Mouse (Mus musculus): ENCODE results near the gene Cyb561d1. TPM values are rescaled to one million over a fixed set of nuclear protein-coding genes. Genes with fewer than 3 reads are reported as not detected.

The Cyb561d1 gene
- total RNA-seq (2012; rRNA removed) (2.4 and 2.6 TPM in 2 replicates), total RNA-seq (2014; rRNA removed) (2.0 and 2.2 TPM in 2 replicates), polyA plus RNA-seq (2012; ENCODE audit: insufficient read length, low read depth) (4.0 and 4.1 TPM in 2 replicates)

- dilution Hi-C loops (cut with MboI; ENCODE audit: extremely low pct_ligation_motif_present, extremely low pct_unique_long_range_greater_than_20kb, low sequenced_read_pairs) (no loop called here), in situ Hi-C loops (cut with MboI; ENCODE audit: low pct_ligation_motif_present, low pct_unique_long_range_greater_than_20kb, low sequenced_read_pairs) (no loop called here)
- Histone ChIP-seq H3K4me3 (replicated peaks in 1 of 3; ENCODE audit: low read depth in 2 of 3, low read length in 2 of 3, poor library complexity in 1 of 3) (peak within 1 kb of the TSS; percentile 72 to 84 (median 73)), H3K9ac (ENCODE audit: insufficient read depth, low read depth) (peak within 1 kb of the TSS; percentile 74), H3K4me1 (ENCODE audit: control insufficient read depth in 1 of 2, insufficient read depth in 2 of 2) (peaks cover 9 to 35% of the 10 kb centered on the region in 2 experiments), H3K4me2 (ENCODE audit: insufficient read depth, low read depth, poor library complexity, severe bottlenecking) (peak within 1 kb of the TSS; percentile 70), H3K9me3 (replicated peaks; ENCODE audit: low read length) (no peaks in the 10 kb centered on the region), H3K27me3 (replicated peaks) (no peaks in the 10 kb centered on the region), H3K79me2 (replicated peaks; ENCODE audit: control insufficient read depth, extremely low read depth, insufficient read depth, poor library complexity, severe bottlenecking) (no peaks in the 10 kb centered on the region; the same call in 1 of the 2 replicates), H3K36me3 (replicated peaks in 1 of 2; ENCODE audit: control insufficient read depth in 1 of 2, insufficient read depth in 1 of 2, low read length in 1 of 2) (peaks cover 19 to 76% of the 10 kb centered on the region in 2 experiments), H3K27ac (ENCODE audit: insufficient read depth, low read depth) (peak within 1 kb of the TSS; percentile 74)
- peak; percentile 96 for DNase-seq (ENCODE audit: extremely low read depth)
- TF ChIP-seq ZNF384 (IDR thresholded peaks at IDR 0.05; ENCODE audit: low read depth, low read length) (no peak), CHD2 (IDR thresholded peaks at IDR 0.05; ENCODE audit: low read length) (no peak), E2F4 (IDR thresholded peaks at IDR 0.05; ENCODE audit: insufficient replicate concordance, low read depth, low read length) (peak; percentile 15; the same call in 1 of the 2 replicates), POLR2AphosphoS2 (IDR thresholded peaks at IDR 0.05; ENCODE audit: low read depth, low read length) (peak; percentile 69; the same call in 1 of the 2 replicates), NELFE (IDR thresholded peaks at IDR 0.05; ENCODE audit: low read depth, low read length) (no peak; the same call in 1 of the 2 replicates), MAFK (IDR thresholded peaks at IDR 0.05; ENCODE audit: insufficient replicate concordance, low read length) (no peak; the same call in 1 of the 2 replicates), HCFC1 (IDR thresholded peaks at IDR 0.05; ENCODE audit: low read depth, low read length) (peak; percentile 58; the same call in 1 of the 2 replicates), SIN3A (IDR thresholded peaks at IDR 0.05; ENCODE audit: low read length) (peak; percentile 46), ZC3H11A (IDR thresholded peaks at IDR 0.05; ENCODE audit: low read depth, low read length) (no peak), NRF1 (IDR thresholded peaks at IDR 0.05; ENCODE audit: low read depth, low read length) (peak; percentile 31; the same call in 1 of the 2 replicates), CTCF (conservative IDR thresholded peaks at IDR 0.05 in 1 of 2, IDR thresholded peaks at IDR 0.05 in 1 of 2; ENCODE audit: low read depth in 2 of 2, low read length in 2 of 2) (peak; percentile 8 to 75; a peak in 2 of 4 replicates), PAX5 (IDR thresholded peaks at IDR 0.05; ENCODE audit: low read length) (no peak), MXI1 (IDR thresholded peaks at IDR 0.05; ENCODE audit: low read depth, low read length) (no peak; the same call in none of the 2 replicates), GABPA (IDR thresholded peaks at IDR 0.05; ENCODE audit: insufficient replicate concordance, low read depth, low read length) (no peak), ZMIZ1 (IDR thresholded peaks at IDR 0.05; ENCODE audit: low read depth, low read length) (no peak; the same call in 1 of the 2 replicates), RAD21 (IDR thresholded peaks at IDR 0.05; ENCODE audit: low read depth, low read length) (no peak; the same call in 1 of the 2 replicates), TCF12 (IDR thresholded peaks at IDR 0.05; ENCODE audit: low read depth, low read length) (peak; percentile 68), ETS1 (conservative IDR thresholded peaks at IDR 0.05; ENCODE audit: low read depth, low read length) (peak; percentile 67; the same call in 1 of the 2 replicates), MAX (IDR thresholded peaks at IDR 0.05; ENCODE audit: low read length) (peak; percentile 40; the same call in 1 of the 2 replicates), SMC3 (IDR thresholded peaks at IDR 0.05; ENCODE audit: low read depth, low read length) (peak; percentile 30), RCOR1 (conservative IDR thresholded peaks at IDR 0.05; ENCODE audit: low read depth, low read length) (0 out of 2 replicates have a peak, but pooled peaks have one; percentile 57), JUND (conservative IDR thresholded peaks at IDR 0.05; ENCODE audit: low read depth, low read length) (no peak), CHD1 (IDR thresholded peaks at IDR 0.05; ENCODE audit: low read depth, low read length) (no peak), IRF4 (IDR thresholded peaks at IDR 0.05; ENCODE audit: low read depth, low read length) (peak; percentile 97), MYC (IDR thresholded peaks at IDR 0.05; ENCODE audit: low read depth, low read length) (no peak), MEF2A (IDR thresholded peaks at IDR 0.05; ENCODE audit: borderline replicate concordance, low read depth, low read length) (peak; percentile 41; the same call in 1 of the 2 replicates), BHLHE40 (IDR thresholded peaks at IDR 0.05; ENCODE audit: low read depth, low read length) (peak; percentile 7; the same call in 1 of the 2 replicates), POLR2A (IDR thresholded peaks at IDR 0.05; ENCODE audit: low read depth, low read length) (peak; percentile 88), USF2 (conservative IDR thresholded peaks at IDR 0.05; ENCODE audit: low read depth, low read length) (no peak), USF1 (IDR thresholded peaks at IDR 0.05; ENCODE audit: low read depth, low read length) (no peak), ELF1 (IDR thresholded peaks at IDR 0.05; ENCODE audit: low read depth, low read length) (peak; percentile 96), EP300 (IDR thresholded peaks at IDR 0.05; ENCODE audit: low read length) (peak; percentile 89), ZKSCAN1 (IDR thresholded peaks at IDR 0.05; ENCODE audit: borderline replicate concordance, low read depth, low read length) (no peak), TBP (conservative IDR thresholded peaks at IDR 0.05; ENCODE audit: low read depth, low read length) (0 out of 2 replicates have a peak, but pooled peaks have one; percentile 19), MAZ (IDR thresholded peaks at IDR 0.05; ENCODE audit: low read depth, low read length) (peak; percentile 60; the same call in 1 of the 2 replicates), UBTF (IDR thresholded peaks at IDR 0.05; ENCODE audit: low read depth, low read length) (no peak)
Measured at GRCm38 (mm10) chr3:108200329-108201323, at the start of gene Cyb561d1. Cyb561d1 (minus strand) TSS chr3:108201212.
